Mouse (Mus musculus) MEL-GATA-1-ER (cell line): Measurements from ENCODE around the gene Thoc6.

Experiments
- DNase-seq: peaks from one replicate; pipeline ENCODE4 v3.0.0-alpha.2; 2012; ENCODE audit warnings: low read depth; ENCODE audit errors: extremely low read depth

Thoc6 gene

GRCm38 (mm10) chr17:23677236-23677679 lies 3.6 kb upstream of the Thoc6 start, which contains the start of gene Tnfrsf12a:
Tnfrsf12a (minus strand) TSS chr17:23677468.
- peak; percentile 71 for DNase-seq

GRCm38 (mm10) chr17:23676473-23677031 lies 2.9 kb upstream of the Thoc6 start:
- no peak for DNase-seq

GRCm38 (mm10) chr17:23675564-23676281 lies 2.0 kb upstream of the Thoc6 start:
- DNase-seq, result peak; percentile 77

- DNase-seq, result no peak
Measured at GRCm38 (mm10) chr17:23675127-23675526, 1.4 kb upstream of the Thoc6 start.

GRCm38 (mm10) chr17:23674271-23674952 lies 730 bp upstream of the Thoc6 start:
- DNase-seq, result no peak

- DNase-seq, result no peak
Measured at GRCm38 (mm10) chr17:23672761-23673160, 921 bp downstream of the Thoc6 start.

GRCm38 (mm10) chr17:23671519-23671918 lies 2.2 kb downstream of the Thoc6 start:
- DNase-seq, result no peak

GRCm38 (mm10) chr17:23670516-23671074 lies 3.1 kb downstream of the Thoc6 start:
- DNase-seq, result no peak

GRCm38 (mm10) chr17:23665511-23665910 lies 8.2 kb downstream of the Thoc6 start:
- DNase-seq, result no peak

- DNase-seq, result no peak
Measured at GRCm38 (mm10) chr17:23664556-23665021, 9.1 kb downstream of the Thoc6 start.

GRCm38 (mm10) chr17:23661526-23661925 lies 12.2 kb downstream of the Thoc6 start:
- no peak for DNase-seq

- DNase-seq, result no peak
Measured at GRCm38 (mm10) chr17:23660876-23661200, 12.8 kb downstream of the Thoc6 start.

GRCm38 (mm10) chr17:23660117-23660875 lies 13.4 kb downstream of the Thoc6 start, which contains the start of gene Bicdl2:
Bicdl2 (plus strand) TSS chr17:23660506.
- no peak for DNase-seq

GRCm38 (mm10) chr17:23658450-23658849 lies 15.2 kb downstream of the Thoc6 start:
- DNase-seq, result no peak

- no peak for DNase-seq
Measured at GRCm38 (mm10) chr17:23654410-23654809, 19.3 kb downstream of the Thoc6 start.

GRCm38 (mm10) chr17:23654001-23654400 lies 19.7 kb downstream of the Thoc6 start:
- no peak for DNase-seq

GRCm38 (mm10) chr17:23653324-23653723 lies 20.4 kb downstream of the Thoc6 start:
- DNase-seq, result no peak

- no peak for DNase-seq
Measured at GRCm38 (mm10) chr17:23651363-23651762, 22.3 kb downstream of the Thoc6 start.

GRCm38 (mm10) chr17:23645894-23646293 lies 27.8 kb downstream of the Thoc6 start:
- no peak for DNase-seq

GRCm38 (mm10) chr17:23644613-23645495 lies 28.8 kb downstream of the Thoc6 start, which contains the start of gene Mmp25:
Mmp25 (minus strand) TSS chr17:23645277.
- DNase-seq, result no peak
